Mouse (Mus musculus) T-helper 2 cell (primary cell): ENCODE results near the gene Vat1l.

ENCODE experiments used
- in situ Hi-C: fragments of 300-600 bp; cut with MboI, MseI; formaldehyde crosslinking; loops from one replicate; pipeline ENCODE4 v1.15.1; 2025; ENCODE audit warnings: high pct_unique_total_duplicates

The Vat1l gene

GRCm38 (mm10) chr8:114294889-114295748 lies 89.7 kb downstream of the Vat1l start:
- in situ Hi-C loops: no loop called here

- in situ Hi-C loops: no loop called here
Observed at GRCm38 (mm10) chr8:114295749-114296067, 90.3 kb downstream of the Vat1l start.

- in situ Hi-C loops: no loop called here
Observed at GRCm38 (mm10) chr8:114298253-114298652, 92.8 kb downstream of the Vat1l start.

GRCm38 (mm10) chr8:114300072-114300471 lies 94.7 kb downstream of the Vat1l start:
- in situ Hi-C loops: no loop called here

- in situ Hi-C loops: no loop called here
Observed at GRCm38 (mm10) chr8:114306296-114306695, 100.9 kb downstream of the Vat1l start.

- in situ Hi-C loops: no loop called here
Observed at GRCm38 (mm10) chr8:114314669-114315325, 109.4 kb downstream of the Vat1l start.

GRCm38 (mm10) chr8:114318161-114318560 lies 112.7 kb downstream of the Vat1l start:
- in situ Hi-C loops: no loop called here

- in situ Hi-C loops: no loop called here
Observed at GRCm38 (mm10) chr8:114322096-114322495, 116.7 kb downstream of the Vat1l start.

GRCm38 (mm10) chr8:114331928-114332327 lies 126.5 kb downstream of the Vat1l start:
- in situ Hi-C loops: no loop called here

GRCm38 (mm10) chr8:114332949-114333348 lies 127.5 kb downstream of the Vat1l start:
- in situ Hi-C loops: no loop called here

GRCm38 (mm10) chr8:114335721-114336120 lies 130.3 kb downstream of the Vat1l start:
- in situ Hi-C loops: no loop called here

- in situ Hi-C loops: no loop called here
Observed at GRCm38 (mm10) chr8:114342276-114342675, 136.9 kb downstream of the Vat1l start.

- in situ Hi-C loops: no loop called here
Observed at GRCm38 (mm10) chr8:114344789-114345188, 139.4 kb downstream of the Vat1l start.

GRCm38 (mm10) chr8:114346045-114346444 lies 140.6 kb downstream of the Vat1l start:
- in situ Hi-C loops: no loop called here

GRCm38 (mm10) chr8:114351643-114352427 lies 146.4 kb downstream of the Vat1l start:
- in situ Hi-C loops: no loop called here

- in situ Hi-C loops: loop anchor here (5.0 to 10.0 kb wide), 2 partner anchors 156 to 703 kb away; partner anchors contain the start of gene Vat1l
Observed at GRCm38 (mm10) chr8:114360506-114360905, 155.1 kb downstream of the Vat1l start.

- in situ Hi-C loops: loop anchor here (5.0 to 10.0 kb wide), 2 partner anchors 158 to 706 kb away; partner anchors contain the start of gene Vat1l
Observed at GRCm38 (mm10) chr8:114363167-114363566, 157.8 kb downstream of the Vat1l start.

GRCm38 (mm10) chr8:114363656-114364055 lies 158.2 kb downstream of the Vat1l start:
- in situ Hi-C loops: loop anchor here (5.0 to 10.0 kb wide), 2 partner anchors 159 to 706 kb away; partner anchors contain the start of gene Vat1l

GRCm38 (mm10) chr8:114369038-114369976 lies 163.9 kb downstream of the Vat1l start:
- in situ Hi-C loops: loop anchor here (5.0 to 10.0 kb wide), 2 partner anchors 165 to 287 kb away; partner anchors contain the start of gene Vat1l

- in situ Hi-C loops: no loop called here
Observed at GRCm38 (mm10) chr8:114374390-114374789, 169.0 kb downstream of the Vat1l start.

GRCm38 (mm10) chr8:114384189-114384588 lies 178.8 kb downstream of the Vat1l start:
- in situ Hi-C loops: no loop called here
